Mouse (Mus musculus): ENCODE results near the gene Ccdc184.

- TF ChIP-seq CTCF (IDR thresholded peaks at IDR 0.05): no peak
- TF ChIP-seq POLR2A (IDR thresholded peaks at IDR 0.05; ENCODE audit: insufficient read depth, low read depth, low read length): no peak
These were observed 18.6 kb upstream of the Ccdc184 start for GRCm38 (mm10) chr15:98148356-98148755.

All from heart, adult 2 months (tissue).